Mouse (Mus musculus) limb, embryonic 15.5 days (tissue): ENCODE data around the gene Dtx3l. TPM values are rescaled to one million over a fixed set of nuclear protein-coding genes. Genes with fewer than 3 reads are reported as not detected.
"Not testable (repeated sequence)": the region's sequence is repeated elsewhere in the genome, so short reads cannot be mapped to it uniquely, and the experiment has no call there.

Source experiments
- ATAC-seq: fragments of 200-750 bp; cut with Nextera tagmentation; 2 replicates; pipeline ENCODE4 v1.8.0; 2017; ENCODE audit warnings: low read depth, moderate TSS enrichment; ENCODE audit not compliant: insufficient number of reproducible peaks, low FRiP score, low TSS enrichment
- H3K27ac ChIP-seq: fragments of 300-500 bp; sonication (generic); 2 replicates; pipeline ENCODE4 v1.5.1; 2015; ENCODE audit warnings: moderate library complexity, mild to moderate bottlenecking, inconsistent platforms
- H3K27me3 ChIP-seq: fragments of 300-500 bp; sonication (generic); 2 replicates; pipeline ENCODE4 v1.6.1; 2015; ENCODE audit warnings: inconsistent platforms
- H3K36me3 ChIP-seq: fragments of 300-500 bp; sonication (generic); 2 replicates; pipeline ENCODE4 v1.6.1; 2015; ENCODE audit warnings: inconsistent platforms
- H3K4me1 ChIP-seq: fragments of 300-500 bp; sonication (generic); 2 replicates; pipeline ENCODE4 v1.6.1; 2015; ENCODE audit warnings: inconsistent platforms
- H3K4me2 ChIP-seq: fragments of 300-500 bp; sonication (generic); 2 replicates; pipeline ENCODE4 v1.6.1; 2015; ENCODE audit warnings: mild to moderate bottlenecking, inconsistent platforms
- H3K4me3 ChIP-seq: fragments of 300-500 bp; sonication (generic); 2 replicates; pipeline ENCODE4 v1.5.1; 2015; ENCODE audit warnings: mild to moderate bottlenecking, inconsistent platforms
- H3K9ac ChIP-seq: fragments of 300-500 bp; sonication (generic); 2 replicates; pipeline ENCODE4 v1.6.1; 2015; ENCODE audit warnings: inconsistent platforms
- H3K9me3 ChIP-seq: fragments of 300-500 bp; sonication (generic); 2 replicates; pipeline ENCODE4 v1.6.1; 2016; ENCODE audit warnings: inconsistent platforms
- WGBS: fragments of 180-500 bp; shearing (Covaris S2); methylation state at CpG from one replicate; pipeline ENCODE4 v1.1.7; 2015; 5-methylcytosine and 5-hydroxymethylcytosine counted together
- polyA plus RNA-seq: library from polyadenylated mRNA; unstranded; fragments of >200 nt; fragmentation: Nextera tagmentation; extraction: Ambion mirVana; gene quantifications from 2 replicates; pipeline ENCODE4 v1.2.1, GENCODE M21; 2015

Dtx3l gene
- polyA plus RNA-seq, 1 experiment from 2014 or later, result 3.4 TPM

DNA sequence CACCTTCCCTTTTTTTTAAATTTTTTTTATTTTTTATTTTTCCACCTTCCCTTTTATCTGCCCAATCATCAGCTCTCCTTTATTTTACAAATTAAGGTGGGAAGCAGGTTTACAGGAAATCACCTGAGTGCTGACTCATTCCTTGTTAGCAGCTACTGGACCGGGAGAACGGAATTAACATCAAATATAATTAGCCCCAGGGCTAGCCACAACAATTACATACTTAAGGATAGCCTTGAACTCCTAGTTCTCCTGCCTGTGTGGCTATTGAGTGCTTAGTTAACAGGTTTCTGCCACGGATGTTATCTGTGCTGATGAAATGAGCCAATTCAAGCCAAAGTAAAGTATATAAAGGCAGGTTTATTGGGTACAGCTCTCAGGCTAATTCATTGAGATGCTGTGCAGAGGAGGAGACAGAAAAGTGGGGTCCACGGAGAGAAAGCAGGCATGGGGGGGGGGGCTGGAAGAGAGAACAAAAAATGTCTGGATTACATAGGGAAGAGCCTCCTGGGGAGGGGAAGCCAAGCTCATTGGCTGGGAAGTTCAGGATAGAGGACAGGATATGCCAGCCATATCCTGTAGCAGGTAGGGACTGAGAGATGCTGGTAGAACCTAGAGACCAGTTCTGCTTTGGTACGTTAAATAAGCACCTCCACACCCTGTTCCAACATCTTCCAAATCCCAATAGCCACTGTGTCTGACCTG, 27.6 kb upstream of the Dtx3l start:
- Histone ChIP-seq H3K9ac (no peak overlapping the region), H3K9me3 (no peaks in the 10 kb centered on the region), H3K4me2 (no peak overlapping the region), H3K27me3 (no peaks in the 10 kb centered on the region), H3K36me3 (no peaks in the 10 kb centered on the region), H3K4me3 (no peak overlapping the region), H3K27ac (no peak overlapping the region), H3K4me1 (no peaks in the 10 kb centered on the region)
- 30% methylated on average over 5 of the region's 5 CpGs for WGBS
- ATAC-seq, result no peak

GRCm38 (mm10) chr16:35965991-35966390, 27.0 kb upstream of the Dtx3l start:
- not testable (repeated sequence) for H3K4me3 ChIP-seq, H3K9ac ChIP-seq, H3K27me3 ChIP-seq, ATAC-seq, H3K4me1 ChIP-seq, H3K9me3 ChIP-seq, H3K4me2 ChIP-seq, H3K27ac ChIP-seq, H3K36me3 ChIP-seq
- WGBS, result 47% methylated on average over 4 of the region's 4 CpGs

DNA sequence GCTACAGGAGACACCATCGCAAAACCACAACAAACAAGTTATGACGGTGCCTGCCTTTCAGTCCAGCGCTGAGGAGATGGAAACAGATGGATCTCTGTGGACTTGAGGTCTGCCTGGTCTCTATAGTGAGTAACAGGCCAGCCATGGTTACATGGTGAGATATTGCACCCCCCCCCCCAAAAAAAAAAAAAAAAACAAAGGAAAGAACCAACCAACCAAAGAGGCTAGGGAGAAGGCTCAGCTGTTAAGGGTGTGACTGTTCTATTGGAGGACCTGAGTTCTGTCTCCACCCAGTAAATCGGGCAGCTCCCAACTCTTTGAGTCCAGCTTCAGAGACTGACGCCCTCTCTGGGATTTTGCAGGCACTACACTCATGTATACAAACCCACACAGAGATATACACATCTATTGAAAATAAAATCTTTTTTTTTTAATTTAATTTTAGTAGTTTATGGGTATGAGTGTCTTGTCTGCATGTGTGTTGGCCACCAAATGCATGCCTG, 13.7 kb upstream of the Dtx3l start:
- Histone ChIP-seq H3K9ac (no peak overlapping the region), H3K36me3 (no peaks in the 10 kb centered on the region), H3K4me2 (no peak overlapping the region), H3K9me3 (no peaks in the 10 kb centered on the region), H3K27ac (no peak overlapping the region), H3K4me1 (no peaks in the 10 kb centered on the region), H3K4me3 (no peak overlapping the region), H3K27me3 (no peaks in the 10 kb centered on the region)
- no peak for ATAC-seq
- WGBS, result 90% methylated on average over 5 of the region's 5 CpGs

DNA sequence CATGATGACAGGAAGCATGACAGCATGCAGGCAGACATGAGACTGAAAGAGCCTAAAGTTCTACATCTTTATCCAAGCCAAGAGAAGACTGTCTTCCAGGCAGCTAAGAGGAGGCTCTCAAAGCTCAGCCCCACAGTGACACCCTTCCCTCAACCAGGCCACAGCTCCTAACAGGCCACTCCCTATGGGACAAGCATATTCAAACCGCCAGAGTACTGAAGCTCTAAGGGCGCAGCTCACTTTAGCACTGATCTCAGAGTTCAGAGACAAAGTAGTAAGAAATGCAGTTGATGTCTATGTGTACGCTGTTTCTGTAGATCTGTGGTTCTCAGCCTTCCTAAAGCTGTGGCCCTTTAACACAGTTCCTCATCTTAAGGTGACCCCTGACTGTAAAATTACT, 12.3 kb upstream of the Dtx3l start:
- Histone ChIP-seq H3K36me3 (no peaks in the 10 kb centered on the region), H3K27me3 (no peaks in the 10 kb centered on the region), H3K9me3 (no peaks in the 10 kb centered on the region), H3K4me1 (no peaks in the 10 kb centered on the region), H3K4me3 (no peak overlapping the region), H3K9ac (no peak overlapping the region), H3K4me2 (no peak overlapping the region), H3K27ac (no peak overlapping the region)
- WGBS, result 91% methylated on average over 3 of the region's 3 CpGs
- no peak for ATAC-seq

DNA sequence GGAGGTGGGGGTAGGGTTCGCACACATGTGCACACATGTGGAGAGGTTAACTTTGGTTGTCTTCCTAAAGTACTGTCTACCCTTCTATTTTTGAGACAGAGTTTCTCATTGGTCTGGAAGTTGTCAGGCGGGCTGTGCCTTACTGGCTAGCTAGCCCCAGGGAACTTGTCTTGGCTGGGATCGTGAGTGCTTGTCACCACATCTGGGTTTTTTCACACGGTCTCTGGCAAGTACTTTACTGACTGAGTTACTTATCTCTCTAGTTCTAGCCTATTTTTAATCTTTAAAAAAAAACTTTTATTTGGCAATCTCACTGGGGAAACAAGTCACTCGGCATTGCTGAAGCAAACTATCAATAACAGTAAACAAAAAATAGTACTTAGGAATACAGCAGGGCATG, 10.3 kb upstream of the Dtx3l start:
- Histone ChIP-seq H3K27me3 (no peaks in the 10 kb centered on the region), H3K9me3 (no peaks in the 10 kb centered on the region), H3K4me1 (no peaks in the 10 kb centered on the region), H3K4me3 (no peak overlapping the region), H3K36me3 (no peaks in the 10 kb centered on the region), H3K27ac (no peak overlapping the region), H3K9ac (no peak overlapping the region), H3K4me2 (no peak overlapping the region)
- WGBS, result 64% methylated on average over 5 of the region's 5 CpGs
- ATAC-seq, result no peak

DNA sequence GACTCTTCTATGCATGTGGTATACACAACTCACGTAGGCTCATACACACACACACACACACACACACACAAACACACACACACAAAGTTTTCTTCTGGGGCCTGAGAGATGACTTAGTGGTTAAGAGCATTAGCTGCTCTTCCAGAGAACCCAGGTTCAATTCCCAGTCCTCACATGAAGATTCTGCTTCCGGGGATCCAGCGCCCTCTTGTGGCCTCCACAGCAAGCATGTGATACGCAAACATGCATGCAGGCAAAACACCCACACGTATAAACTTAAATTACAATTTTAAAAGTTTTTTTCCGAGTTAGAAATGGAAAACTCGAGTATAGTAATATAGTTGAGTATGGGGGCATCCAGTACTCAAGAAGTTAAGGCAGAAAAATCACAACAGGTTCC, 2.4 kb upstream of the Dtx3l start:
- no peak for ATAC-seq
- 85% methylated on average over 7 of the region's 7 CpGs for WGBS

DNA sequence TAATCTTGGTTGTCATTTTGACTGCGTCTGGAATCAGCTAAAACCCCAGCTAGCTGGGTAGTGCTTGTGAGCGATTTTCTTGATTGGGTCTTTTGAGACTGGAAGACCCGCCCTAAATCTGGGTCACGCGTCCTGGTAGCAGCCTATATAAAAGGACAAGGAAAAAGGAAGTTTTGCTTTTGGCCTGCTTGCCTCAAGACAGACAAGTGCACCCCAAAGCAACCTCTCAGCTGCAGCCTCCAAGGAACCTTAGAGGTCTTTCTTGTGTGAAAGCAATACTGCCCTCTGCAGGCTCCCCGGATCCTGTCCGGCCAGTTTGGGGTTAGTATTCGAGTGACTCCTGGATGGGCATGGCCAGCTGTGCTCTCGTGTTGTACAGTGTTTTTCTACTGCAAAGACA, 739 bp upstream of the Dtx3l start:
- H3K27me3 ChIP-seq, result no peaks in the 10 kb centered on the region
- no peak for ATAC-seq
- 14% methylated on average over 9 of the region's 9 CpGs for WGBS
- no peak overlapping the region for H3K27ac ChIP-seq
- H3K36me3 ChIP-seq, result no peaks in the 10 kb centered on the region
- H3K9ac ChIP-seq, result no peak overlapping the region
- H3K9me3 ChIP-seq, result no peaks in the 10 kb centered on the region
- H3K4me3 ChIP-seq, result peak overlapping the region; percentile 67
- peak overlapping the region; percentile 80 for H3K4me2 ChIP-seq
- H3K4me1 ChIP-seq, result peaks cover 11% of the 10 kb centered on the region

More for the DNA sequence above, 2.4 kb upstream of the Dtx3l start:
- no peak overlapping the region for H3K27ac ChIP-seq
- H3K4me1 ChIP-seq, result peaks cover 11% of the 10 kb centered on the region
- H3K9ac ChIP-seq, result no peak overlapping the region
- no peak overlapping the region for H3K4me3 ChIP-seq
- no peaks in the 10 kb centered on the region for H3K27me3 ChIP-seq
- no peaks in the 10 kb centered on the region for H3K9me3 ChIP-seq
- no peaks in the 10 kb centered on the region for H3K36me3 ChIP-seq
- no peak overlapping the region for H3K4me2 ChIP-seq

DNA sequence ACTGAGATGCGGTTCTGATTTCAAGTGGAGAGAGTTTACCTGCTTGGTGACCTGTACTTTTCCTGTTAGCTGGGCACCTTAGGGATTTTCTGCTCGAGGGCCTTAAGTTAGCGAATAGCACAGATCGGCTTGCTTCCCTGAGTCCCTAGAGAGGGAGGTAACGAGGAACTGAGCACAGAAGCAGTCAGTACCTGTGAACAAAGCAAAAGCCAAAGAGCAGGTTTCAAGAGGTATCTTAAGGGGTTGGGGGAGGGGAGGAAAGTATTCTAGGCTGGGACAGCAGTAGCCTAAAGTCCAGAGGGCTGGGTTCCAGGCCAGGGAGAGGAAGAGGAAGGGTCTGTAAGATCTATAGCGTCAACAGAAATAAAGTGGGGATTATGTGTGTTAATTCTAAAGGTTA, 310 bp upstream of the Dtx3l start:
- H3K9ac ChIP-seq, result peak overlapping the region; percentile 56
- peak overlapping the region; percentile 80 for H3K4me2 ChIP-seq
- no peaks in the 10 kb centered on the region for H3K27me3 ChIP-seq
- H3K4me3 ChIP-seq, result peak overlapping the region; percentile 67
- peaks cover 11% of the 10 kb centered on the region for H3K4me1 ChIP-seq
- H3K27ac ChIP-seq, result 0 out of 2 replicates have a peak overlapping the region, but pooled peaks have one; percentile 39
- no peak for ATAC-seq
- WGBS, result 4% methylated on average over 6 of the region's 6 CpGs
- no peaks in the 10 kb centered on the region for H3K9me3 ChIP-seq
- no peaks in the 10 kb centered on the region for H3K36me3 ChIP-seq

GRCm38 (mm10) chr16:35933181-35933580, 5.8 kb downstream of the Dtx3l start:
- no peak overlapping the region for H3K27ac ChIP-seq
- no peaks in the 10 kb centered on the region for H3K9me3 ChIP-seq
- no peaks in the 10 kb centered on the region for H3K4me1 ChIP-seq
- no peak for ATAC-seq
- no peaks in the 10 kb centered on the region for H3K36me3 ChIP-seq
- WGBS, result 87% methylated on average over 10 of the region's 10 CpGs
- no peak overlapping the region for H3K4me2 ChIP-seq
- H3K4me3 ChIP-seq, result no peak overlapping the region
- no peaks in the 10 kb centered on the region for H3K27me3 ChIP-seq
- H3K9ac ChIP-seq, result no peak overlapping the region

DNA sequence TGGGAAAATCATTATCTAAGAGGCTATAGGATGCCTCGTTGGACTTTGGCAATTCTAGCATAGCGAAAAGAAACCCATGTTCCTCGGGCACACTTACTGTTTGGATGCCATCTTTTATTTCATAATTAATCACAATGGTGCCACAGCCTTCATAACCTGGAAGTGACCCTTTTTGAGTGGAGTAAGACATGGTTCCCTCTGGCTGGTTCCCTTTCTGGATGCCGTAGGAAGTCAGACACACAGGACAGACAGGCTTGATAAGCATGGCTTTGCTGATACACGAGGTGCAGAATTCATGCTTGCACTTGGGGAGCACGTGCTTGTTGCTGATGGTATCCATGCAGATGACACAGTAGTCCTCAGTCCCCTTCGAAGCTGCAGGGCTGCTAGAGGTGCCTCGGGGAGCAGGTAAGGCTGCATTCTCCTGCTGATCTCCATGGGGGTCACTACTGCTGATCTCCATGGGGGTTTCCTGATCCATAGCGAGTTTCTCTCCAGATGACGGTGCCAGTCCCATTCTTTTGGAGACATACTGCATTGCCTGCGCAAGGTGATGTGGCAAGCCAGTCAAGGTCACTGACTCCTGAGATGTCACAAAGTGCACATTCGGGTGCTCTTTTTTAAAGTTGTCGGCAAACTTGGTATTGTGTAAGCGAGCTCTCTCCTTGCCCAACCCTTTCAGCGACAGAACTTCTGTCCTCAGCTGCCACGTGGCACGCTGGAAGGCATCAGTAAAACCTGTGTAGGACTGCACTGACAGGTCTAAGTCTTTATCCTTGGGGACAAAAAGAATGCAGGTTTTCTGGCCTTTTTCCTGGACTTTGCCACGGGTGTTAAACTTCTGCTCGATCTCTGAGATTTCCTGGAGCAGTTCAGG, 6.5 kb downstream of the Dtx3l start:
- WGBS, result 81% methylated on average over 19 of the region's 19 CpGs
- H3K9ac ChIP-seq, result no peak overlapping the region

DNA sequence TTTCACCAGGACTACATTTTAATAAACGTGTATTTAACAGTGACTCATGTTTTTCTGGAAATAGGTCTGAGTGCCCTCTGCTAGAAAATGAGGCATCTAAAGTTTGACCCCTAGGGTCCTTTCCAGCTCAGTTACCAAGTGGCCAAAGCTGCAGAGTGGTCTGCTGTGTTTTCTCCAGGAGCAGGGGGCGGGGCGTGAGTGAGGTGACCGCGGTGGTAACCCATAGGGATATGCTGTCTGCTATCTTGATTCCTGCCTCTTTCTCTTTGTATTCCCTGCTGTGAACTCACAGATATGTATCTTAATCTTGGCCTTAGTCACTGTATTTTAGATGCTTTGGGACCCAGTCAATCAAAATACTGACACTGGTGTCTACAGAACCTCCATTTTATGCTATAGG, 14.6 kb downstream of the Dtx3l start:
- no peak overlapping the region for H3K27ac ChIP-seq
- 92% methylated on average over 5 of the region's 5 CpGs for WGBS
- no peaks in the 10 kb centered on the region for H3K36me3 ChIP-seq
- no peak overlapping the region for H3K4me3 ChIP-seq
- H3K9ac ChIP-seq, result no peak overlapping the region
- H3K9me3 ChIP-seq, result no peaks in the 10 kb centered on the region
- no peaks in the 10 kb centered on the region for H3K4me1 ChIP-seq
- no peak overlapping the region for H3K4me2 ChIP-seq
- H3K27me3 ChIP-seq, result no peaks in the 10 kb centered on the region
- no peak for ATAC-seq

More for the DNA sequence above, 6.5 kb downstream of the Dtx3l start:
- Histone ChIP-seq H3K9me3 (no peaks in the 10 kb centered on the region), H3K36me3 (no peaks in the 10 kb centered on the region), H3K4me3 (no peak overlapping the region), H3K4me2 (no peak overlapping the region), H3K4me1 (no peaks in the 10 kb centered on the region), H3K27ac (no peak overlapping the region), H3K27me3 (no peaks in the 10 kb centered on the region)
- no peak for ATAC-seq

DNA sequence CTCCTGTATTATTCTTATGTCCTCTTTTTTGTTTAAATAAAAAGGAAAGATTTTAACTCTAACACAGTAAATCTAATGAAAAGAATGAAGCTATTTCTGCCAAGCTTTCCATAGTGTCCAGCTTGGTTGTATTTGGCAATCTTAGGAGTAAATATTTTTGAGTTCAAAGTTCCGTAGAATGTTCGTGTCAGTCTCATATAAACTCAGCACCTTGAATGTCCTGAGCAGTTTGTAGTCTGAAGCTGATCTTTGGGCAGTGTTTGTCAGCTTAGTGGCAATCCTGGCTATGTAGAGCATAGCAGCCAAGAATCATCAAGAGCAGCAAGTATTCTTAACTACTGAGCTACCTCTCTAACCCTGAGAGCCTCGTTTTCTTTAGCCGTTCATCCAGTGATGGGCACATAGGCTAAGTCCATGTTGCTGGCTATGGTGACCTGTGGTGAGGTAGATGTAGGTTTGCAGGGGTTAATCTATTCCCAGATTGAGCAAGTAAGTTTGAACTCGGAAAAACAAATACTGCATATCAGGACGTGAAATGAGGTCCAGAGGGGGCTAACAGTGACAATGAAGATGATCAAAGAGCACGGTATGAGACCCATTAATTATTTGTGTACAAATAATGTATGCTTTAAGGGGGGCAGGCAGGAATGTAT, 15.3 kb downstream of the Dtx3l start:
- WGBS, result 79% methylated on average over 7 of the region's 7 CpGs
- no peaks in the 10 kb centered on the region for H3K27me3 ChIP-seq
- no peak for ATAC-seq
- H3K36me3 ChIP-seq, result no peaks in the 10 kb centered on the region
- H3K27ac ChIP-seq, result no peak overlapping the region
- no peak overlapping the region for H3K9ac ChIP-seq
- no peak overlapping the region for H3K4me3 ChIP-seq
- H3K9me3 ChIP-seq, result no peaks in the 10 kb centered on the region
- H3K4me2 ChIP-seq, result no peak overlapping the region
- no peaks in the 10 kb centered on the region; the same call in 1 of the 2 replicates for H3K4me1 ChIP-seq
